In the genomic region with DNA sequence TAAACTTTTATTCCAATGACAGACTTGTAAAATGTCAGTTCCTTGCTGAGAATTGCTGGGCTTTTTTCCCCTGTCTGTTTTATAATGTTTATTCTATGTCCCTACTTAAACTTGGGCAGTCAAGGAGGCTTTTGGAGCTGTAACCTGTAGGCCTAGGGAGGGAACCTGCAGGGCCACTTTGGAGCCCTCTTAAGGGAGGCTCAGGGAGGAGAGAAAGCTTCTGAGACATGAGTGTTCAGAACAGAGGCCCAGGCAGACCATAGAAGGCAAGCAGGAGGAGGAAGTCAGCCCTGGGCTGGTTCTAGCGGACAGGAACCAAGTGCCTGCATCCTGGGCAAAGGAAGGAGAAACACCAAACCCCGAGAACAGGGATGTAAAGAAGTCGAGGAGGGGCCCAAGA, we compare ENCODE assay signal across 8 mouse cellular contexts. TPM values are rescaled to one million over a fixed set of nuclear protein-coding genes. Genes with fewer than 3 reads are reported as not detected.
DNase-seq lines count a peak whose midpoint lies in the region; ATAC-seq lines count a peak whose summit lies in the region.
"Had no signal": no experiment of that assay in that cellular context is flagged by ENCODE, and none has a peak within 500 bp of the region (broad histone marks: within the 10 kb centered on the region; RNA-seq: fewer than 3 reads in every experiment).

No protein-coding gene starts in this region.

- no peak overlapping the region for H3K4me3 ChIP-seq in midbrain, embryonic 15.5 days
- no peak overlapping the region for H3K4me3 ChIP-seq in midbrain, embryonic 16.5 days (ENCODE audit: low read depth, low read length)
- H3K4me3 ChIP-seq in embryonic facial prominence, embryonic 15.5 days (replicated peaks), result peak overlapping the region; percentile 59
- H3K4me3 ChIP-seq in liver, embryonic 13.5 days (replicated peaks), result peak overlapping the region; percentile 61
- H3K4me3 ChIP-seq in stomach, embryonic 16.5 days (replicated peaks; ENCODE audit: low read length), result peak overlapping the region; percentile 68

- no peaks in the 10 kb centered on the region for H3K36me3 ChIP-seq in midbrain, embryonic 15.5 days (replicated peaks)
- H3K36me3 ChIP-seq in midbrain, embryonic 16.5 days (ENCODE audit: control insufficient read depth, insufficient read depth, low read length), result no peaks in the 10 kb centered on the region
- H3K36me3 ChIP-seq in embryonic facial prominence, embryonic 15.5 days, result no peaks in the 10 kb centered on the region
- no peaks in the 10 kb centered on the region for H3K36me3 ChIP-seq in liver, embryonic 13.5 days
- H3K36me3 ChIP-seq in stomach, embryonic 16.5 days (ENCODE audit: control insufficient read depth, insufficient read depth, low read length), result no peaks in the 10 kb centered on the region

- H3K9me3 ChIP-seq in midbrain, embryonic 15.5 days, result no peaks in the 10 kb centered on the region
- no peaks in the 10 kb centered on the region for H3K9me3 ChIP-seq in midbrain, embryonic 16.5 days (replicated peaks; ENCODE audit: control insufficient read depth, low read length, poor library complexity, severe bottlenecking)
- no peaks in the 10 kb centered on the region for H3K9me3 ChIP-seq in embryonic facial prominence, embryonic 15.5 days (replicated peaks)
- no peaks in the 10 kb centered on the region for H3K9me3 ChIP-seq in liver, embryonic 13.5 days (replicated peaks)
- H3K9me3 ChIP-seq in stomach, embryonic 16.5 days (replicated peaks; ENCODE audit: control insufficient read depth, low read length), result no peaks in the 10 kb centered on the region

- no peak for DNase-seq in liver, embryonic 13.5 days
- no peak for DNase-seq in left cerebral cortex, adult 18-20 months (ENCODE audit: low spot score in 2 of 2)
- no peak for DNase-seq in layer of hippocampus, adult 8-10 months (ENCODE audit: low spot score in 2 of 2)
- DNase-seq: adrenal gland, postnatal 25 days had no signal

- H3K27ac ChIP-seq in midbrain, embryonic 15.5 days, result 0 out of 2 replicates have a peak overlapping the region, but pooled peaks have one; percentile 20
- no peak overlapping the region for H3K27ac ChIP-seq in midbrain, embryonic 16.5 days (ENCODE audit: low read length)
- peak overlapping the region; percentile 52 for H3K27ac ChIP-seq in embryonic facial prominence, embryonic 15.5 days (replicated peaks)
- peak overlapping the region; percentile 50 for H3K27ac ChIP-seq in liver, embryonic 13.5 days
- H3K27ac ChIP-seq in stomach, embryonic 16.5 days (ENCODE audit: low read length), result peak overlapping the region; percentile 93

- ATAC-seq in midbrain, embryonic 15.5 days (replicated peaks), result no peak
- ATAC-seq in midbrain, embryonic 16.5 days, result no peak
- ATAC-seq in embryonic facial prominence, embryonic 15.5 days (ENCODE audit: insufficient number of reproducible peaks, low FRiP score, low TSS enrichment, low read depth), result no peak
- no peak for ATAC-seq in liver, embryonic 13.5 days (ENCODE audit: low read depth)
- ATAC-seq in stomach, embryonic 16.5 days (ENCODE audit: insufficient read depth, low FRiP score), result no peak

- 82% methylated on average over 3 of the region's 3 CpGs for WGBS in midbrain, embryonic 15.5 days
- WGBS in midbrain, embryonic 16.5 days, result 88% methylated on average over 3 of the region's 3 CpGs
- 68% methylated on average over 3 of the region's 3 CpGs for WGBS in embryonic facial prominence, embryonic 15.5 days
- WGBS in liver, embryonic 13.5 days (ENCODE audit: insufficient replicate concordance), result 38% methylated on average over 3 of the region's 3 CpGs
- 54% methylated on average over 3 of the region's 3 CpGs for WGBS in stomach, embryonic 16.5 days

- H3K9ac ChIP-seq in midbrain, embryonic 15.5 days, result no peak overlapping the region
- H3K9ac ChIP-seq in midbrain, embryonic 16.5 days (ENCODE audit: low read depth, low read length), result no peak overlapping the region
- no peak overlapping the region for H3K9ac ChIP-seq in embryonic facial prominence, embryonic 15.5 days
- peak overlapping the region; percentile 26; the same call in 1 of the 2 replicates for H3K9ac ChIP-seq in liver, embryonic 13.5 days
- peak overlapping the region; percentile 79 for H3K9ac ChIP-seq in stomach, embryonic 16.5 days (ENCODE audit: low read length)

- no peak overlapping the region for H3K4me2 ChIP-seq in midbrain, embryonic 15.5 days
- H3K4me2 ChIP-seq in midbrain, embryonic 16.5 days (ENCODE audit: low read length), result no peak overlapping the region
- H3K4me2 ChIP-seq in embryonic facial prominence, embryonic 15.5 days (replicated peaks), result peak overlapping the region; percentile 88
- H3K4me2 ChIP-seq in liver, embryonic 13.5 days, result peak overlapping the region; percentile 82
- peak overlapping the region; percentile 69 for H3K4me2 ChIP-seq in stomach, embryonic 16.5 days (ENCODE audit: low read depth, low read length)

- H3K4me1 ChIP-seq in midbrain, embryonic 15.5 days, result peaks cover 17% of the 10 kb centered on the region
- peaks cover 13% of the 10 kb centered on the region for H3K4me1 ChIP-seq in midbrain, embryonic 16.5 days (ENCODE audit: control insufficient read depth, insufficient read depth, low read length)
- H3K4me1 ChIP-seq in embryonic facial prominence, embryonic 15.5 days, result peaks cover 48% of the 10 kb centered on the region
- peaks cover 86% of the 10 kb centered on the region for H3K4me1 ChIP-seq in liver, embryonic 13.5 days (replicated peaks)
- H3K4me1 ChIP-seq in stomach, embryonic 16.5 days (ENCODE audit: control insufficient read depth, insufficient read depth, low read length), result peaks cover 52% of the 10 kb centered on the region

- peaks cover 27% of the 10 kb centered on the region for H3K27me3 ChIP-seq in midbrain, embryonic 15.5 days (replicated peaks)
- H3K27me3 ChIP-seq in midbrain, embryonic 16.5 days (ENCODE audit: control insufficient read depth, insufficient read depth, low read depth, low read length), result peaks cover 14% of the 10 kb centered on the region; the same call in 1 of the 2 replicates
- no peaks in the 10 kb centered on the region for H3K27me3 ChIP-seq in embryonic facial prominence, embryonic 15.5 days
- peaks cover 21% of the 10 kb centered on the region for H3K27me3 ChIP-seq in liver, embryonic 13.5 days
- no peaks in the 10 kb centered on the region for H3K27me3 ChIP-seq in stomach, embryonic 16.5 days (ENCODE audit: control insufficient read depth, insufficient read depth, low read length)

RNA-seq across cellular contexts. Expression of gene Lrrfip1, which starts 56.3 kb away (rescaled TPM):
- 34.3 and 38.0 TPM in 2 replicates for polyA plus RNA-seq in midbrain, embryonic 15.5 days (2015; fragmentation: Nextera tagmentation; extraction: Ambion mirVana)
- 42.7 and 44.4 TPM in 2 replicates for polyA plus RNA-seq in midbrain, embryonic 16.5 days (2015; fragmentation: Nextera tagmentation; extraction: Ambion mirVana)
- 55.0 and 56.8 TPM in 2 replicates for polyA plus RNA-seq in embryonic facial prominence, embryonic 15.5 days (2015; fragmentation: Nextera tagmentation; extraction: Ambion mirVana)
- 12.9 and 15.9 TPM in 2 replicates for polyA plus RNA-seq in liver, embryonic 13.5 days (2015; fragmentation: Nextera tagmentation; extraction: Ambion mirVana)
- polyA plus RNA-seq in stomach, embryonic 16.5 days (2015; fragmentation: Nextera tagmentation; extraction: Ambion mirVana), result 85.4 and 88.0 TPM in 2 replicates
- total RNA-seq in left cerebral cortex, adult 18-20 months (2021), result 10 to 100 TPM; 71.0 to 74.6 TPM
- 10 to 100 TPM; 66.2 to 83.0 (median 73.9) TPM for total RNA-seq in layer of hippocampus, adult 8-10 months (2022)

Comparison
In these comparisons a context has a peak if more than half of its experiments do, and no peak if none do; other contexts are left out.
1. H3K4me2 ChIP-seq: peak in embryonic facial prominence, embryonic 15.5 days (single experiment), liver, embryonic 13.5 days (single experiment) and stomach, embryonic 16.5 days (single experiment); none in midbrain, embryonic 15.5 days (single experiment) and midbrain, embryonic 16.5 days (single experiment).
2. H3K4me3 ChIP-seq: peak in embryonic facial prominence, embryonic 15.5 days (single experiment), liver, embryonic 13.5 days (single experiment) and stomach, embryonic 16.5 days (single experiment); none in midbrain, embryonic 15.5 days (single experiment) and midbrain, embryonic 16.5 days (single experiment).
3. H3K9ac ChIP-seq: peak in liver, embryonic 13.5 days (single experiment) and stomach, embryonic 16.5 days (single experiment); none in midbrain, embryonic 15.5 days (single experiment), midbrain, embryonic 16.5 days (single experiment) and embryonic facial prominence, embryonic 15.5 days (single experiment).